Mouse (Mus musculus) stomach, embryonic 14.5 days (tissue): ENCODE data around the gene Golga1. TPM values are rescaled to one million over a fixed set of nuclear protein-coding genes. Genes with fewer than 3 reads are reported as not detected.

ENCODE experiments used
- ATAC-seq: fragments of 200-750 bp; cut with Nextera tagmentation; 2 replicates; pipeline ENCODE4 v1.8.0; 2017; ENCODE audit warnings: low read depth, moderate TSS enrichment; ENCODE audit not compliant: insufficient number of reproducible peaks, insufficient read depth, low FRiP score
- H3K27ac ChIP-seq: fragments of 300-500 bp; sonication (generic); 2 replicates; pipeline ENCODE4 v1.5.1; 2014; ENCODE audit warnings: mild to moderate bottlenecking, low read length, moderate library complexity, mixed read lengths
- H3K27me3 ChIP-seq: fragments of 300-500 bp; sonication (generic); 2 replicates; pipeline ENCODE4 v1.6.1; 2014; ENCODE audit warnings: low read length, control low read depth, mixed read lengths; ENCODE audit not compliant: control insufficient read depth, insufficient read depth
- H3K36me3 ChIP-seq: fragments of 300-500 bp; sonication (generic); 2 replicates; pipeline ENCODE4 v1.6.1; 2014; ENCODE audit warnings: mild to moderate bottlenecking, control low read depth, low read length, moderate library complexity, mixed read lengths; ENCODE audit not compliant: control insufficient read depth, insufficient read depth
- H3K4me1 ChIP-seq: fragments of 300-500 bp; sonication (generic); 2 replicates; pipeline ENCODE4 v1.6.1; 2014; ENCODE audit warnings: low read length, control low read depth, mixed read lengths; ENCODE audit not compliant: control insufficient read depth, insufficient read depth
- H3K4me2 ChIP-seq: fragments of 300-500 bp; sonication (generic); replicated peaks from 2 replicates; pipeline ENCODE4 v1.6.1; 2014; ENCODE audit warnings: low read depth, low read length, control low read depth
- H3K4me3 ChIP-seq: fragments of 300-500 bp; sonication (generic); 2 replicates; pipeline ENCODE4 v1.5.1; 2014; ENCODE audit warnings: low read depth, low read length, control low read depth
- H3K9ac ChIP-seq: fragments of 300-500 bp; sonication (generic); replicated peaks from 2 replicates; pipeline ENCODE4 v1.6.1; 2014; ENCODE audit warnings: low read depth, mild to moderate bottlenecking, control low read depth, low read length, moderate library complexity, mixed read lengths
- H3K9me3 ChIP-seq: fragments of 300-500 bp; sonication (generic); 2 replicates; pipeline ENCODE4 v1.6.1; 2016; ENCODE audit warnings: low read depth, low read length, control low read depth; ENCODE audit not compliant: control insufficient read depth
- WGBS: fragments of 180-500 bp; shearing (Covaris S2); extraction: QIAGEN DNeasy Blood & Tissue Kit; methylation state at CpG from one replicate; pipeline ENCODE4 v1.1.7; 2014; 5-methylcytosine and 5-hydroxymethylcytosine counted together
- polyA plus RNA-seq: library from polyadenylated mRNA; unstranded; fragments of >200 nt; fragmentation: Nextera tagmentation; extraction: Ambion mirVana; gene quantifications from 2 replicates; pipeline ENCODE4 v1.2.1, GENCODE M21; 2014

The Golga1 gene
- polyA plus RNA-seq, 1 experiment from 2014 or later: 36.1 TPM

GRCm38 (mm10) chr2:39004880-39005435 is 60.4 kb downstream of the Golga1 start, which contains the start of gene Arpc5l:
Arpc5l (plus strand) TSS chr2:39005348.
- peaks cover 38% of the 10 kb centered on the region for H3K36me3 ChIP-seq
- WGBS: under 1% methylated on average over 58 of the region's 58 CpGs
- peak within 1 kb of the TSS; percentile 83 for H3K27ac ChIP-seq
- peaks cover 31% of the 10 kb centered on the region for H3K4me1 ChIP-seq
- H3K27me3 ChIP-seq: no peaks in the 10 kb centered on the region
- no peaks in the 10 kb centered on the region for H3K9me3 ChIP-seq
- H3K9ac ChIP-seq: peak within 1 kb of the TSS; percentile 92
- peak within 1 kb of the TSS; percentile 94 for H3K4me2 ChIP-seq
- peak within 1 kb of the TSS; percentile 77 for H3K4me3 ChIP-seq
- ATAC-seq: peak; percentile 85

- Histone ChIP-seq H3K36me3 (peaks cover 42% of the 10 kb centered on the region), H3K4me2 (peak overlapping the region; percentile 94), H3K4me1 (peaks cover 27% of the 10 kb centered on the region), H3K27me3 (no peaks in the 10 kb centered on the region), H3K9ac (peak overlapping the region; percentile 92), H3K27ac (peak overlapping the region; percentile 83; the same call in 1 of the 2 replicates), H3K9me3 (no peaks in the 10 kb centered on the region), H3K4me3 (peak overlapping the region; percentile 77)
- no peak for ATAC-seq
- under 1% methylated on average over 11 of the region's 11 CpGs for WGBS
These were observed 61.0 kb downstream of the Golga1 start for GRCm38 (mm10) chr2:39004372-39004771.

GRCm38 (mm10) chr2:39003512-39003911 is 61.8 kb downstream of the Golga1 start:
- whole genome bisulfite sequencing: 63% methylated on average over 5 of the region's 5 CpGs
- Histone ChIP-seq H3K4me3 (peak overlapping the region; percentile 77), H3K27me3 (no peaks in the 10 kb centered on the region), H3K4me2 (peak overlapping the region; percentile 94), H3K27ac (no peak overlapping the region), H3K9ac (peak overlapping the region; percentile 92; the same call in 1 of the 2 replicates), H3K9me3 (no peaks in the 10 kb centered on the region), H3K36me3 (peaks cover 42% of the 10 kb centered on the region), H3K4me1 (peaks cover 24% of the 10 kb centered on the region)
- no peak for ATAC-seq

GRCm38 (mm10) chr2:39003106-39003505 is 62.2 kb downstream of the Golga1 start:
- H3K4me2 ChIP-seq: peak overlapping the region; percentile 94
- peak overlapping the region; percentile 77; the same call in 1 of the 2 replicates for H3K4me3 ChIP-seq
- 51% methylated on average over 8 of the region's 8 CpGs for WGBS
- H3K27me3 ChIP-seq: no peaks in the 10 kb centered on the region
- no peak overlapping the region for H3K27ac ChIP-seq
- H3K9me3 ChIP-seq: no peaks in the 10 kb centered on the region
- peaks cover 42% of the 10 kb centered on the region for H3K36me3 ChIP-seq
- peaks cover 24% of the 10 kb centered on the region for H3K4me1 ChIP-seq
- no peak for ATAC-seq
- H3K9ac ChIP-seq: peak overlapping the region; percentile 92; the same call in 1 of the 2 replicates

- peaks cover 42% of the 10 kb centered on the region for H3K36me3 ChIP-seq
- H3K9me3 ChIP-seq: no peaks in the 10 kb centered on the region
- 72% methylated on average over 3 of the region's 3 CpGs for WGBS
- H3K27me3 ChIP-seq: no peaks in the 10 kb centered on the region
- H3K27ac ChIP-seq: no peak overlapping the region
- ATAC-seq: no peak
- peaks cover 20% of the 10 kb centered on the region for H3K4me1 ChIP-seq
- H3K4me3 ChIP-seq: no peak overlapping the region
- H3K4me2 ChIP-seq: no peak overlapping the region
- no peak overlapping the region for H3K9ac ChIP-seq
These were observed 63.5 kb downstream of the Golga1 start for GRCm38 (mm10) chr2:39001866-39002265.

GRCm38 (mm10) chr2:39000587-39000919 is 64.8 kb downstream of the Golga1 start:
- H3K36me3 ChIP-seq: peaks cover 42% of the 10 kb centered on the region
- WGBS: 84% methylated on average over 4 of the region's 4 CpGs
- ATAC-seq: no peak

GRCm38 (mm10) chr2:38999910-39000586 is 65.3 kb downstream of the Golga1 start:
- Histone ChIP-seq H3K36me3 (peaks cover 42% of the 10 kb centered on the region), H3K4me1 (peaks cover 14% of the 10 kb centered on the region), H3K9ac (no peak overlapping the region), H3K9me3 (no peaks in the 10 kb centered on the region), H3K27me3 (no peaks in the 10 kb centered on the region), H3K4me2 (no peak overlapping the region), H3K27ac (no peak overlapping the region), H3K4me3 (no peak overlapping the region)
- 57% methylated on average over 8 of the region's 8 CpGs for WGBS
- no peak for ATAC-seq

More at GRCm38 (mm10) chr2:39000587-39000919, 64.8 kb downstream of the Golga1 start:
- no peaks in the 10 kb centered on the region for H3K27me3 ChIP-seq
- no peak overlapping the region for H3K27ac ChIP-seq
- no peak overlapping the region for H3K4me2 ChIP-seq
- H3K4me3 ChIP-seq: no peak overlapping the region
- H3K9me3 ChIP-seq: no peaks in the 10 kb centered on the region
- no peak overlapping the region for H3K9ac ChIP-seq
- H3K4me1 ChIP-seq: peaks cover 14% of the 10 kb centered on the region

- ATAC-seq: no peak
- H3K36me3 ChIP-seq: peaks cover 42% of the 10 kb centered on the region
- no peak overlapping the region for H3K4me2 ChIP-seq
- H3K27ac ChIP-seq: no peak overlapping the region
- H3K4me3 ChIP-seq: no peak overlapping the region
- WGBS: 42% methylated on average over 4 of the region's 4 CpGs
- H3K9ac ChIP-seq: no peak overlapping the region
- H3K4me1 ChIP-seq: peaks cover 14% of the 10 kb centered on the region
- H3K27me3 ChIP-seq: no peaks in the 10 kb centered on the region
- no peaks in the 10 kb centered on the region for H3K9me3 ChIP-seq
These were observed 66.0 kb downstream of the Golga1 start for GRCm38 (mm10) chr2:38999381-38999780.
